Mouse (Mus musculus): ENCODE results near the gene Rrbp1. TPM values are rescaled to one million over a fixed set of nuclear protein-coding genes. Genes with fewer than 3 reads are reported as not detected.

The Rrbp1 gene
- total and polyA plus RNA-seq, 3 experiments = 56.7 to 128 (median 127) TPM

DNA sequence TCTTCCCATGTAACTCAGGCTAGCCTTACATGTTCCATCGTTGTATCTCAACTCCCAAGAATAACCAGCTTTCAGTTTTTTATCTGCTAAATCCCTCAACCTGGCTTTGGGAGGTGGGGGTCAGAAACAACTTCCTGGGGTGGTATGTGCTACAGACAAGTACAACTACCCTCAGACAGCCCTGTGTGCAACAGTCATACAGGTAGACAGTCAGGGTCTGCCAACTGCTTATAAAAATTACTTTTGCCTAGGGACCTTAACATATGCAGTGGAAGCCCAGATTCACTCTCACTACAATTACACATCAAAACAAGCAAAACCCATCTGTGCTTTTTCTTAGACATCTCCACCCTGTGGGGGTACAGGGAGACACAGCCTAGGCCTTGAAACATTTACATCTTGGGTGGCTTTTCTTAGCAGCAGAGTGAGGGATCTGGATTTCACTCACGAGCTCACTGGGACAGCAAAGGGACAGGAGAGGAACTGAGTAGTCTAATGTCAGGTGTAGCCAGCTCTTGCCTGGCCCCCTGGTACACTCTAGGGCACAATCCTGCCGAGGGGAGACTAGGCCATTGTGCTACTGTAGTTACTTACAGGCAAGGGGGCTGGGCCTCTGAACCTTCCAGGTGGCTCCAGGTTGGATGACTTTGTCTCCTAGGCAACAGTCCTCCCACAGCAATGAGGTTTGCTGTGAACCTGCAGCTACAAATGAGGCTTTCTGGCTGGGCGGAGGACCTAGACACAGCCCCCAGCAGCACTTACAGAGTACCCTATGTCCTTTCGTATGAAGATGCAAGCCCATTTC is 34.9 kb upstream of the Rrbp1 start:
- Histone ChIP-seq H3K4me3 (ENCODE audit: control insufficient read depth in 1 of 2, insufficient read depth in 1 of 2, low read depth in 2 of 2, low read length in 2 of 2) (no peak overlapping the region), H3K79me2 (ENCODE audit: control insufficient read depth, insufficient read depth, low read length, poor library complexity) (no peaks in the 10 kb centered on the region), H3K9me3 (replicated peaks; ENCODE audit: insufficient read depth, low read length) (no peaks in the 10 kb centered on the region), H3K27me3 (ENCODE audit: control insufficient read depth in 1 of 2, insufficient read depth in 2 of 2, low read length in 2 of 2) (peaks cover 2% of the 10 kb centered on the region in 2 experiments; a peak in 1 of 4 replicates), H3K36me3 (ENCODE audit: control insufficient read depth in 1 of 2, insufficient read depth in 2 of 2, low read length in 2 of 2) (no peaks in the 10 kb centered on the region), H3K9ac (ENCODE audit: control insufficient read depth, low read depth, low read length, poor library complexity, severe bottlenecking) (no peak overlapping the region), H3K27ac (ENCODE audit: control insufficient read depth, low read depth, low read length) (no peak overlapping the region), H3K4me1 (ENCODE audit: control insufficient read depth in 1 of 2, insufficient read depth in 2 of 2, low read length in 2 of 2) (no peaks in the 10 kb centered on the region)
- no peak for DNase-seq (ENCODE audit: low read depth, low spot score)
- TF ChIP-seq CHD2 (IDR thresholded peaks at IDR 0.05; ENCODE audit: low read length) (no peak), UBTF (IDR thresholded peaks at IDR 0.05; ENCODE audit: borderline replicate concordance, insufficient read depth, low read depth, low read length) (no peak), JUND (IDR thresholded peaks at IDR 0.05; ENCODE audit: low read depth, low read length) (no peak), MYB (IDR thresholded peaks at IDR 0.05; ENCODE audit: low read depth, low read length) (no peak), EP300 (IDR thresholded peaks at IDR 0.05; ENCODE audit: low read depth in 1 of 2, low read length in 2 of 2) (no peak), KAT2A (conservative IDR thresholded peaks at IDR 0.05; ENCODE audit: low read depth, low read length) (no peak), CHD1 (IDR thresholded peaks at IDR 0.05; ENCODE audit: low read depth, low read length) (no peak), MAFK (IDR thresholded peaks at IDR 0.05; ENCODE audit: borderline replicate concordance, low read depth, low read length) (no peak)

DNA sequence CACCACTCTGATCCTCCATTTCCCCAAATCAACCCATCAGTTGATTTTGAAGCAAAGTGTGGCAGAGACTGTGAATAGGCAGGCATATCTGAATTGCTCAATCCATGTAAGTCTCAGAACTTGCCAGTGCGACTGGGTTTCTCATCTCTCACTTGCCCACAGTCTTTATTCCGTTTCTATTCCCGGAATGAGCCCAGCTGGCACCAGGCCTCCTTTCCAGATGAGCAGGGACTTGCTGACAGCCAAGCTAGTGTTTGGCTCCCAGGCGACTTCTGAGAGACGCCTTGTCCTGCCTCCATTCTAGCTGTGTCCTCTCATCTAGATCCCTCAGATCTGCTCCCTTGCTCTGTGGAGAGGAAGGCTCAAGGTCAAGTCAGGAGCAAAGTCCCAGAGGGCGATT is 33.7 kb upstream of the Rrbp1 start:
- H3K27me3 ChIP-seq (ENCODE audit: control insufficient read depth in 1 of 2, insufficient read depth in 2 of 2, low read length in 2 of 2) = peaks cover 2% of the 10 kb centered on the region in 2 experiments; a peak in 1 of 4 replicates
- H3K79me2 ChIP-seq (ENCODE audit: control insufficient read depth, insufficient read depth, low read length, poor library complexity) = no peaks in the 10 kb centered on the region
- no peak for DNase-seq (ENCODE audit: low read depth, low spot score)
- no peaks in the 10 kb centered on the region for H3K36me3 ChIP-seq (ENCODE audit: control insufficient read depth in 1 of 2, insufficient read depth in 2 of 2, low read length in 2 of 2)
- no peaks in the 10 kb centered on the region for H3K4me1 ChIP-seq (ENCODE audit: control insufficient read depth in 1 of 2, insufficient read depth in 2 of 2, low read length in 2 of 2)
- no peak overlapping the region for H3K27ac ChIP-seq (ENCODE audit: control insufficient read depth, low read depth, low read length)
- no peak overlapping the region for H3K4me3 ChIP-seq (ENCODE audit: control insufficient read depth in 1 of 2, insufficient read depth in 1 of 2, low read depth in 2 of 2, low read length in 2 of 2)
- no peaks in the 10 kb centered on the region for H3K9me3 ChIP-seq (replicated peaks; ENCODE audit: insufficient read depth, low read length)
- no peak overlapping the region for H3K9ac ChIP-seq (ENCODE audit: control insufficient read depth, low read depth, low read length, poor library complexity, severe bottlenecking)
- TF ChIP-seq SIN3A (IDR thresholded peaks at IDR 0.05; ENCODE audit: low read length) = no peak
- no peak for TF ChIP-seq UBTF (IDR thresholded peaks at IDR 0.05; ENCODE audit: borderline replicate concordance, insufficient read depth, low read depth, low read length)

DNA sequence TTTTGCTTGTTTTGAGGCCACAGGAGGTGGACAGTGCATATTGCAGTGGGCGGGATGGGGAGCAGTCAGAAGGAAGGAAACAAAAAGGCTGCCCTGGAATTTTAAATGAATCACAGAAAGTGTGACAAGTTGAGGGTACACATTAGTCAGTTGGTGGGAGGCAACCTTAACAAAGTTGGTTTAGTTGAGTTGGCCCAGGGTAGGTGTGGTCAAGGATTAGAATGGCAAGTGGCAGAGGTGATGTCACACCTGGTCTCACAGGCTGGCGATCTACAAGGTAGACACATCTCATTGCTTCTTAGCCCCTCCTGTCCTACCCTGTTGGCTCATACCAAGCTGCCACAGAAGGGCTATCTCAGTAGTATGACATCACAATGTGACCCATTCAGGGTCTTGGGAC is 21.6 kb upstream of the Rrbp1 start, which contains the start of gene Banf2:
Gene Banf2 (plus strand): TSS at position 396 of the 400 bp plus-strand sequence.
- H3K4me3 ChIP-seq (ENCODE audit: control insufficient read depth in 1 of 2, insufficient read depth in 1 of 2, low read depth in 2 of 2, low read length in 2 of 2) = no peak within 1 kb of the TSS
- H3K79me2 ChIP-seq (ENCODE audit: control insufficient read depth, insufficient read depth, low read length, poor library complexity) = no peaks in the 10 kb centered on the region
- TF ChIP-seq MYB (IDR thresholded peaks at IDR 0.05; ENCODE audit: low read depth, low read length) (no peak), MYC (IDR thresholded peaks at IDR 0.05; ENCODE audit: low read depth, low read length) (no peak), E2F4 (IDR thresholded peaks at IDR 0.05; ENCODE audit: borderline replicate concordance, low read depth, low read length) (no peak), GABPA (IDR thresholded peaks at IDR 0.05; ENCODE audit: low read depth, low read length) (no peak), EP300 (IDR thresholded peaks at IDR 0.05; ENCODE audit: low read depth in 1 of 2, low read length in 2 of 2) (no peak), JUND (IDR thresholded peaks at IDR 0.05; ENCODE audit: low read depth, low read length) (no peak), USF1 (IDR thresholded peaks at IDR 0.05; ENCODE audit: low read depth, low read length) (no peak), SIN3A (IDR thresholded peaks at IDR 0.05; ENCODE audit: low read length) (no peak), MAX (IDR thresholded peaks at IDR 0.05; ENCODE audit: low read length) (no peak), MAZ (IDR thresholded peaks at IDR 0.05; ENCODE audit: low read depth, low read length) (no peak), MXI1 (IDR thresholded peaks at IDR 0.05; ENCODE audit: low read depth, low read length) (no peak), BHLHE40 (IDR thresholded peaks at IDR 0.05; ENCODE audit: borderline replicate concordance, low read depth, low read length) (no peak), ZC3H11A (IDR thresholded peaks at IDR 0.05; ENCODE audit: low read depth, low read length) (no peak), CTCF (IDR thresholded peaks at IDR 0.05 in 2 of 3, conservative IDR thresholded peaks at IDR 0.05 in 1 of 3; ENCODE audit: control insufficient read depth in 1 of 3, insufficient read depth in 1 of 3, low read depth in 2 of 3, low read length in 3 of 3, poor library complexity in 1 of 3, severe bottlenecking in 1 of 3) (no peak), CHD2 (IDR thresholded peaks at IDR 0.05; ENCODE audit: low read length) (no peak), SMC3 (IDR thresholded peaks at IDR 0.05; ENCODE audit: low read depth, low read length) (no peak), ELF1 (IDR thresholded peaks at IDR 0.05; ENCODE audit: low read depth, low read length) (no peak), USF2 (IDR thresholded peaks at IDR 0.05; ENCODE audit: borderline replicate concordance in 1 of 2, insufficient read depth in 1 of 2, low read depth in 1 of 2, low read length in 2 of 2) (no peak)
- no peak within 1 kb of the TSS for H3K27ac ChIP-seq (ENCODE audit: control insufficient read depth, low read depth, low read length)
- no peaks in the 10 kb centered on the region for H3K4me1 ChIP-seq (ENCODE audit: control insufficient read depth in 1 of 2, insufficient read depth in 2 of 2, low read length in 2 of 2)
- H3K9ac ChIP-seq (ENCODE audit: control insufficient read depth, low read depth, low read length, poor library complexity, severe bottlenecking) = no peak within 1 kb of the TSS
- H3K27me3 ChIP-seq (ENCODE audit: control insufficient read depth in 1 of 2, insufficient read depth in 2 of 2, low read length in 2 of 2) = peaks cover 0 to 3% of the 10 kb centered on the region in 2 experiments; a peak in 3 of 4 replicates
- no peaks in the 10 kb centered on the region for H3K36me3 ChIP-seq (ENCODE audit: control insufficient read depth in 1 of 2, insufficient read depth in 2 of 2, low read length in 2 of 2)
- H3K9me3 ChIP-seq (replicated peaks; ENCODE audit: insufficient read depth, low read length) = no peaks in the 10 kb centered on the region
- no peak for DNase-seq (ENCODE audit: low read depth, low spot score)
